Mouse (Mus musculus) bone marrow, adult 2 months (tissue): ENCODE data around the gene Farsb. TPM values are rescaled to one million over a fixed set of nuclear protein-coding genes. Genes with fewer than 3 reads are reported as not detected.

Source experiments
- H3K27ac ChIP-seq: fragments of 200-500 bp; 2 replicates; pipeline ENCODE4 v1.5.1; 2012; ENCODE audit warnings: low read depth, mild to moderate bottlenecking, control low read depth, inconsistent platforms, low read length; ENCODE audit not compliant: control insufficient read depth, poor library complexity, insufficient read depth
- H3K4me1 ChIP-seq: fragments of 200-500 bp; 2 replicates; pipeline ENCODE4 v1.6.1; 2011; ENCODE audit warnings: low read length; ENCODE audit not compliant: control insufficient read depth, insufficient read depth
- H3K4me3 ChIP-seq: fragments of 200-500 bp; replicated peaks from 2 replicates; pipeline ENCODE3; 2011; ENCODE audit warnings: mild to moderate bottlenecking, low read depth, low read length, control low read depth; ENCODE audit not compliant: control insufficient read depth
- CTCF ChIP-seq: fragments of 200-500 bp; IDR thresholded peaks from 2 replicates; pipeline ENCODE4 v1.5.1; 2011; ENCODE audit warnings: low read length, control low read depth; ENCODE audit not compliant: control insufficient read depth, insufficient read depth
- POLR2A ChIP-seq: fragments of 200-500 bp; IDR thresholded peaks from 2 replicates; pipeline ENCODE4 v1.6.1; 2011; ENCODE audit warnings: low read depth, mild to moderate bottlenecking, control low read depth, low read length, borderline replicate concordance; ENCODE audit not compliant: control insufficient read depth
- WGBS: fragments of 180-500 bp; shearing (Covaris S2); methylation state at CpG from one replicate; pipeline ENCODE4 v1.1.7; 2018; 5-methylcytosine and 5-hydroxymethylcytosine counted together
- polyA plus RNA-seq: library from polyadenylated mRNA; stranded (reverse); fragments of >200 nt; gene quantifications from 2 replicates; pipeline ENCODE4 v1.2.4, GENCODE M21; 2011; ENCODE audit warnings: low replicate concordance; ENCODE audit not compliant: missing spikeins, insufficient read depth, insufficient read length

Farsb gene
- polyA plus RNA-seq, 1 experiment = 48.6 TPM

DNA sequence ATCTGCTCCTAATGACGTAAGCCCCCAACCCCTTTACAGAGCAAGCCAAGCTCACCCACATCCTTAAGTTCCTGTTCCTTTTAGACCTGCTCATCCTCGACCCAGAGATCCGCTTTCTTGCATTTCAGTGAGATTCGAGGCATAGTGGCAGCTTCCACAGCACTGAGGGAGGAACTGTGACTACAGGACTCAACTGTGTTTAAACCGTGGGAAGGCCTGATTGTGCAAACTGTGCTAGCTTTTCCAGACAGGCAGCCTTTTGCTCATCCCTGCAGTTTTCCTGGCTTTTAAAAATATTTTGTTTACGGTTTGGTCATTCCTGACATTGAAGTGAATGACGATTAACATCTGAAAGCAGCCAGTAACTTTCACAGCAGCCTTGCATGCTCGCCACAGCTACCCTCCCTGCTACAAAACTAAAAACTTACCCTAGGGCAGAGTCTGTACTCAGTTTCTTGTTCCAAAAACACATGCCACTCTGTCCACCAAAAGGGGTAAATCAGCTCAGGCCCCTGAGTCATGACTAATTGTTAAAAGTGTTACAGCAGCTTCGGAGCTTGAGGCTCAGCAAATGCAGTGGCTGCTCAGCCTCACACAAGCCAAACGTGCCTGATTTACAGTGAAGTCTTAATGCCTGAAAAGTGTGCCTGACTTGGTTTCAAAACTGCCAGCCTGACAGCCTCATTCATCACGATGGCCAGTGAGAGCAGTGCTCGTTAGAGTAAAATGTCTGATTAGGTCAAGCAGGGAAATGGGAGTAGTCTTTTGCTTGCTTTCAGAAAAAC lies 37.4 kb downstream of the Farsb start:
- 80% methylated on average over 12 of the region's 12 CpGs for WGBS
- no peak overlapping the region for H3K27ac ChIP-seq
- TF ChIP-seq POLR2A = no peak
- no peak for TF ChIP-seq CTCF

DNA sequence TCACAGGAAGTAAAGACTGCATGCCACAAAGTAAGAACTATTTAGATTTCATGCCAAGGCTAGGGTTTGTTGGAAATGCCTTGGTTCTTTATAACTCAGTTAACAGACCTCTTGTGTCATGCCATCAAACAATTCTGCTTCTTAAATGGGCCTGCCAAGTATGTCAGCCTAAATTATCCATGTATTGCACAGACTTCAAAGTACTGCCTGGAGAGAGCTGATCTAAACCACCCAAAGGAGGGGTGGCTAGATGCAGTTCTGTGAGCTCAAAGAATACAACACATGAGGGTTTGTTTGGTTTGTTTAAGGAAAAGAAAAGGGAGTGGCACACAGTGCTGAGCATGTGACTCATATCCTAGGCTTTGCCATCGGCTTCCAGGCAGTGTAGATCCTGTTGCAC lies 40.6 kb downstream of the Farsb start:
- no peaks in the 10 kb centered on the region for H3K4me1 ChIP-seq
- H3K4me3 ChIP-seq = no peak overlapping the region
- no peak overlapping the region for H3K27ac ChIP-seq
- 78% methylated on average over 1 of the region's 1 CpGs for WGBS
- no peak for TF ChIP-seq POLR2A
- no peak for TF ChIP-seq CTCF

More for the DNA sequence above, 37.4 kb downstream of the Farsb start:
- H3K4me3 ChIP-seq = no peak overlapping the region
- no peaks in the 10 kb centered on the region for H3K4me1 ChIP-seq

DNA sequence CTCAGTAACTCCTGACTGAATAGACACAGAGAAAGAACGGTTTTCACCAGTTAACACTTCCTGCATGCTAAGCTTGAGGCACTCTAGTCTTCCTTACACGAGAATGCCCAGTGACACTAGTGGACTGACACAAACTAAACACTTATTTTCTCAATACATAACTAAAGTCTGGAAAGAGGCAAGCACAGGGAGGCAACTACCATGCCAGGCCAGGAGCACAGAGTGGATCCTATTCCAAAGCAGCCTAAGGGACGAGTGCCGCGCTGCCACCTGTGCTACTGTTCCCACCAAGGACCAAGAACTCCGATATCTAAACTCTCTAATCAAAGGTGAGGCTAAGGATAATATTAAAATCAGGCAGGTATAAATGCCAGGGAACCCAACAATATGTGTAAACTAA lies 42.0 kb downstream of the Farsb start:
- H3K4me3 ChIP-seq = no peak overlapping the region
- no peak overlapping the region for H3K27ac ChIP-seq
- WGBS = 92% methylated on average over 6 of the region's 6 CpGs
- H3K4me1 ChIP-seq = no peaks in the 10 kb centered on the region
- TF ChIP-seq POLR2A = no peak

DNA sequence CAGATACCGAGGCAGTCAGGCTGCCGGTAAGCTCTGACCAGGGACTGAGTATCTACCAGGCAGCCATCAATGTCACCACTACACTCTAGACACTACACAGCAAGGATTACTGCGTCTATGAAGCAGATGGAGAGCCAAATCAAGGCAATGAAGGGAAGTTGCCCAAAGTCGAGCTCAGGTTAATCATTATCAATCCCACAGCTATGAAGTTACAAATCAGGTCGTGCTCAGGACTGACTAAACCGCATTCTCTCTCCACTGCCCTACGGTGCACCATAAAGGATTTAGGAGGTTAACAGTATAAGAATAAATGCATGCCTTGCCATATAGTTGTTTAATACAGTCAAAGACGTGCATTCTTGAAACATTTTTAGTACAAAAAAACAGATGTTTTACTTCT lies 42.5 kb downstream of the Farsb start:
- 90% methylated on average over 8 of the region's 8 CpGs for WGBS
- no peaks in the 10 kb centered on the region for H3K4me1 ChIP-seq
- TF ChIP-seq CTCF (no peak), POLR2A (no peak)
- no peak overlapping the region for H3K27ac ChIP-seq
- H3K4me3 ChIP-seq = no peak overlapping the region

DNA sequence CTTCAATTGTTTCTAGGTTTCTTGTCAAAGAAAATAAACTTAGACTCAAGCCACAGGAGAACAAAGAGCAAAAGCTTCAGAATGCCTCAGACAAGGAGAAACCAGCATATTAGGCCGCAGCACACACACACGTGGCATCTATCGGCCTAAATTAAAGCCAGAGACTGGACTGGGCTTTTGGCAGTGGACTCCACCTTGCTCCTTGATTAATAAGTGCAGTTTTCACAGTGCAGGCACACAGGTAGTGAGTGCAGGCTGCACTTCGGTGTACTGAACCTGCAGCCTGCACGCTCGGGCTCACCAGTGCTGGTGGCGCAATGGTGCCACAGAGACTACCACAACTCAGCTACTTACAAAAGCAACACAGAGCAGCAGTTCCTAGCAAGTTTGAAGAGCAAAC lies 45.6 kb downstream of the Farsb start:
- no peak overlapping the region for H3K4me3 ChIP-seq
- no peak overlapping the region for H3K27ac ChIP-seq
- WGBS = 88% methylated on average over 7 of the region's 7 CpGs
- TF ChIP-seq POLR2A (no peak), CTCF (no peak)
- H3K4me1 ChIP-seq = no peaks in the 10 kb centered on the region

DNA sequence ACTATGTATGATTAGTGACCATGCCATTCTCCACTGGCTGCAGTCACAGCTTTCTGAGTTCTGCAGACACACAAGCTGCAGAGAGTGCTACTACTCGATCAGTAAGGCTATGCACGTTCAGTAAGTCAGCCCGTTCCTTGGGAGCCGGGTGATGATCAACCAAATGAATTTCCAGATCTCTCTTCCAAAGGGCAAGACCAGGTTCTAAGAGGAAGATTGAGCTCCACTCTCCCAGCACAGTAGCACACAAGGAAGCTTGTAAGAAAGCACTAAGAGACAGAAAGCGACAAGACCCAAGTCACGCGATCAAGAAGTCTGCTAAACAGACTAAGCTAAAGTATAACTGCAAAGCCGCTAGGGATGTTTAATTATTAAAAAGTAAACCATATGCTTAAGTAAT lies 48.0 kb downstream of the Farsb start:
- TF ChIP-seq CTCF = no peak
- TF ChIP-seq POLR2A = no peak
- 89% methylated on average over 8 of the region's 8 CpGs for WGBS
- Histone ChIP-seq H3K27ac (no peak overlapping the region), H3K4me3 (no peak overlapping the region), H3K4me1 (no peaks in the 10 kb centered on the region)

DNA sequence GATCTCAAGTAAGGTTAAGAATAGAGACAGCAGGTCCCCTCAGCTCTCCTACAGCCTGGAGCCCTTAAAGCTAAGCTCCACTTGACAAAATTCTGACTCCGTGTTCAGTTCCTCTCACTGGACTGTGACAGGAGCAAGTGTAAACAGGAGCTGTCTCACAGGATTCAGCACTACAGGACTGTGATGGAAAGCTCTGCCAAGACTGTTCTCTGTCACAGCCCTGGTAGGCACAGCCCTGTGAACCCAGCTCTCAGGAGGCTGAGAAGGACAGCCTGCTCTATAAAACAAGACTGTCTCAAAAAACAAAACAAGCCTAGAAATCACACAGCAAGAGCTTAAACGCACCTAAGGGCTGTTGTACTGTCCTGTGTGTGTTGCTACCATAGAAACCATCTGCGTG lies 51.5 kb downstream of the Farsb start:
- no peak for TF ChIP-seq POLR2A
- TF ChIP-seq CTCF = no peak
- 83% methylated on average over 3 of the region's 3 CpGs for WGBS

DNA sequence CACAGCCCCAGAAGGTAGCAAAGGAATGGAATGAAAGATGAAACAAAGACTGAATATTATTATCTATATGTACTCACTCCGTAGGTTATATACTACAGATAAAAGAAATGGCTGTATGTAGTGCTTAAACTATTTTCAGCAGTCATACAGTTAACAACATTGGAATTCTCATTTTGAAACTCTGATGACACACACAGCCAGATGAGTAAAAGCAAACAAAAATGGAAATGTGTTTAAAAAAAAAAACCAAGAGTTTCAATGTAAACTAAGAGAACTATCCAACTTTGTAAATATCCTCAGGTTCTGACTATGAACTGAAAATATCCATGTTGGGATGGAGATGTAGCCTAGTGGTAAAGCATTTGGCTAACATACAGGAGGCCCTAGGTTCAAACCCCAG lies 52.3 kb downstream of the Farsb start:
- Histone ChIP-seq H3K4me1 (no peaks in the 10 kb centered on the region), H3K4me3 (no peak overlapping the region), H3K27ac (no peak overlapping the region)
- WGBS = 89% methylated on average over 1 of the region's 1 CpGs
- TF ChIP-seq CTCF (no peak), POLR2A (no peak)

More for the DNA sequence above, 51.5 kb downstream of the Farsb start:
- no peak overlapping the region for H3K4me3 ChIP-seq
- no peaks in the 10 kb centered on the region for H3K4me1 ChIP-seq
- no peak overlapping the region for H3K27ac ChIP-seq

DNA sequence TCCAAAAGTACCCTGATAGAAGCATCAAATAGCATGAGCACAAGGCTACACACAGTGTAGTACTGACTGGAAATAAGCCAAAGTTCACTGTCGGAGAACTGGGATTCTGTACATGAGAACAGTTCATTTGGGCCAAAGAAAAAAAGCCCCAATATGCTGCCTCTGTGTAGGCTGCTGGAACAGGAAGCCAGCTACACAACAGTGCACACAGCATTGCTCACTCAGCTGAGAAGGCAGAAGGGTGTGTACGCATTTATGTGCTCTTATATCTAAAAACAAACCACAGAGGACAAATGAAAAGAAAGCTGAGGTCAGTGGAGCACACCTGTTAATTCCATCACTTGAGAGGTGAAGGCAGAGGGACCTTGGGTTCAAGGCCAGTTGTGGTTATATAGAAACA lies 52.7 kb downstream of the Farsb start:
- no peaks in the 10 kb centered on the region for H3K4me1 ChIP-seq
- H3K4me3 ChIP-seq = no peak overlapping the region
- H3K27ac ChIP-seq = no peak overlapping the region
- WGBS = 80% methylated on average over 2 of the region's 2 CpGs
- TF ChIP-seq CTCF = no peak
- TF ChIP-seq POLR2A = no peak
